Mouse (Mus musculus) sigmoid colon, adult 10 weeks (tissue): ENCODE measurements around the gene Dennd2c. TPM values are rescaled to one million over a fixed set of nuclear protein-coding genes. Genes with fewer than 3 reads are reported as not detected.

Experiments
- polyA plus RNA-seq: library from polyadenylated mRNA; stranded (reverse); fragments of 350-450 nt; fragmentation: Illumina TruSeq; extraction: RNeasy Lipid Tissue Mini Kit (QIAGEN cat#74804); gene quantifications from one replicate; pipeline ENCODE4 v1.2.3, GENCODE M21; 2014; ENCODE audit warnings: low read depth, low replicate concordance

Gene Dennd2c
- 3.6 TPM for polyA plus RNA-seq

GRCm38 (mm10) chr3:103102454-103103390, at the start of gene Dennd2c:
Dennd2c (plus strand) TSS chr3:103102604.

DNA sequence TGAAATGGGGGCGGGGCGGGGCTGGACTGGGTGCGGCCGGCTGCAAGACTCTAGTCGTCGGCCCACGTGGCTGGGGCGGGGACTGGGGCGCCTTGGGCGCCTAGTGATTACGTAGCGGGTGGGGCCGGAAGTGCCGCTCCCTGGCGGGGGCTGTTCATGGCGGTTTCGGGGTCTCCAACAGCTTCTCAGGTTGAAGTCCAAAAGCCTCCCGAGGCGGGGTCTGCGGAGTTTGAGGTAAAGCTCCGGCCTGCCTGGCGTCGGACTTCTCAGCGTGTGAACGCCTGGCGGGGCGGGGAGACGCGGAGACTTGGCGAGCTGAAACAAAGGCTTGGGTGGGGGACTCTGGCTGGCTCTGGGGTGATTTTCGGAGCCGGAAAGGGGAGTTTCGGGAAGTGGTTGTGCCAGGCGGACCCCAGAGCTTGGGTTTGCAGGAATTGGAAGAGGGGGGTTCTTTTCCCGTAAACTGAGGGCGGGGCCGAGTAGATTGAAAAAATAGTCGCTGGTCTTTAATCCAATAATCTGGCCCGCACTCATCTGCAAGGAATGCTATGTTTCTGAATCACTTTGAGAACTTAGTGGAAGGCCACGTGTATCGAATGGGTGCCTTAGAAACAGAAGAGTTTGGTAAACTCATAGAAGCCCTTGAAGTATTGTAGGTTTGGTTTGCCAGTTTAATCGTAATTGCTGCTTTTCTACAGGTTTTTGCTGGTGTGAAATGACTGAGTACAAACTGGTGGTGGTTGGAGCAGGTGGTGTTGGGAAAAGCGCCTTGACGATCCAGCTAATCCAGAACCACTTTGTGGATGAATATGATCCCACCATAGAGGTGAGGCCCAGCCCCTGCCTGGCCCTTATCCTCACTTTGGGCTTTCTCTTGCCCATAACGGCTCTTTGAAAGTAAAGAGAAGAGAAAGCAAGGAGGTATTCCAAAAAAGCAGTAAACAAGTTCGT, 43.9 kb upstream of the Dennd2c start, which contains the start of gene Nras:
Gene Nras, plus strand, starts transcription at position 79 of the 951 bp plus-strand sequence.

GRCm38 (mm10) chr3:103073771-103074170, 28.6 kb upstream of the Dennd2c start, which contains the start of gene Ampd1:
Ampd1 (plus strand) TSS chr3:103074014.

DNA sequence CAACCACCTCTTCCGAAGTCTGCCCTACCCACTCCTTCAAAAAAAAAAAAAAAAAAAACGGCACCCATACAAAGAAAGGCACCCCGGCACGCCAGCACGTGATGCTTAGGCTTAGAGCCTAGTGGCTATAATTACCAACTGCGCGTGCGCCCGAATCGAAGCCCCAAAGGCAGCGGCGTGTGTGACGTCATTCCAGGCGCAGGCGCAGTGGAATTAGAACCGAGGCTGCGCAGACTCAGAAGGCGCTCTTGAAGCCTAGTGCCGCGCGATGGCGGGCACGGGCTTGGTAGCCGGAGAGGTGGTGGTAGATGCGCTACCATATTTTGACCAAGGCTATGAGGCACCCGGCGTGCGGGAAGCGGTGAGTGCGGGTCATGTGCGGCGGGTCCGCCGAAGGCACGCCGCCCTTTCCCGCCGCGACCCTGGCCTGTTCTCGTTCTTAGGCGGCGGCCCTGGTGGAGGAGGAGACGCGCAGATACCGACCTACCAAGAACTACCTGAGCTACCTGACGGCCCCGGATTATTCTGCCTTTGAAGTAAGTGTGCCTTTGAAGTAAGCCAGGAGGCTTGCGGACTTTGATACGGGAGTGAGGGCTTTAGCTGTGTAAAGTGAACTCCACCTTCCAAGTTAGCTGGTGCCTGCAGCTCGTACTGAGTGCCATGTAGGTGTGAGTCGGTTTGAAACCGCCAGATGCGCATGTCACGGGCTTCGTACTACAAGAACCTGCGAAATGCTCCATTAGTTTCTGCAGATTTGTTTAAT, 69.3 kb downstream of the Dennd2c start, which contains the start of gene Bcas2:
Gene Bcas2, plus strand, starts transcription at position 151 of the 763 bp plus-strand sequence.

Other genes with a start within 250 kb of the Dennd2c start
- 2.9 TPM for gene Sycp1, start 166.5 kb upstream of the Dennd2c start, polyA plus RNA-seq
- 1.0 TPM for gene Nr1h5, start 138.5 kb upstream of the Dennd2c start, polyA plus RNA-seq
- 164 TPM for gene Sike1, start 106.9 kb upstream of the Dennd2c start, polyA plus RNA-seq
- 692 TPM for gene Csde1, start 82.2 kb upstream of the Dennd2c start, polyA plus RNA-seq
- 63.0 TPM for gene Nras, start 44.3 kb upstream of the Dennd2c start, polyA plus RNA-seq
- gene Ampd1, start 28.6 kb upstream of the Dennd2c start, polyA plus RNA-seq: not detected
- gene Bcas2, start 69.1 kb downstream of the Dennd2c start, polyA plus RNA-seq: 119 TPM
- 87.1 TPM for gene Trim33, start 176.7 kb downstream of the Dennd2c start, polyA plus RNA-seq